Mouse (Mus musculus) E14TG2a.4 (cell line): ENCODE measurements around the gene Sirt5.

Experiments used
- CTCF ChIP-seq: conservative IDR thresholded peaks from 2 replicates; pipeline ENCODE4 v1.5.1; 2014; ENCODE audit warnings: low read length
- NANOG ChIP-seq: IDR thresholded peaks from 2 replicates; pipeline ENCODE4 v1.6.1; 2014; ENCODE audit warnings: borderline replicate concordance, low read length, mixed read lengths

GRCm38 (mm10) chr13:43399576-43399975, 34.3 kb downstream of the Sirt5 start:
- TF ChIP-seq CTCF, result no peak
- TF ChIP-seq NANOG, result no peak
